Mouse (Mus musculus) small intestine, adult 2 months (tissue): ENCODE data around the gene Prodh2.

Experiments used
- CTCF ChIP-seq: fragments of 200-500 bp; IDR thresholded peaks from 2 replicates; pipeline ENCODE4 v1.5.1; 2012; ENCODE audit warnings: low read depth, mild to moderate bottlenecking, control low read depth, inconsistent platforms, low read length, moderate library complexity, mixed read lengths; ENCODE audit not compliant: insufficient replicate concordance, insufficient read length; ENCODE audit errors: extremely low read depth
- POLR2A ChIP-seq: fragments of 200-500 bp; IDR thresholded peaks from 2 replicates; pipeline ENCODE4 v1.6.1; 2012; ENCODE audit warnings: low read depth, mild to moderate bottlenecking, control low read depth, inconsistent platforms, low read length, moderate library complexity

GRCm38 (mm10) chr7:30559443-30559954 is 66.1 kb downstream of the Prodh2 start, which contains the start of gene Lin37:
- TF ChIP-seq POLR2A (peak; percentile 66; the same call in 1 of the 2 replicates), CTCF (no peak)
